Mouse (Mus musculus) left cerebral cortex, postnatal 36 days (tissue): Measurements from ENCODE around the gene Galnt16. TPM values are rescaled to one million over a fixed set of nuclear protein-coding genes. Genes with fewer than 3 reads are reported as not detected.
A peak's percentile ranks its signal among the peaks of the same experiment; 100 is the strongest.

Source experiments
- DNase-seq, 2 experiments: peaks; one replicate each; pipeline ENCODE4 v3.0.0; 2021 to 2022; ENCODE audit warnings: low spot score in 2 of 2, mixed read lengths in 1 of 2
- intact Hi-C: fragments of 180-260 bp; cut with DNase I; formaldehyde crosslinking; loops from one replicate; pipeline ENCODE4 v1.15.1; 2025
- total RNA-seq, 2 experiments: library from RNA; stranded (reverse); gene quantifications; 2 replicates each; pipeline ENCODE4 v1.2.3; 2021

Galnt16 gene
- total RNA-seq, 2 experiments from 2014 or later = 85.7 to 87.4 TPM

- intact Hi-C loops = no loop called here
- DNase-seq = peak in 1 of 2 experiments; percentile 50
Observed at GRCm38 (mm10) chr12:80527727-80528389, 9.8 kb downstream of the Galnt16 start.

GRCm38 (mm10) chr12:80530052-80530451 lies 12.0 kb downstream of the Galnt16 start:
- intact Hi-C loops = no loop called here
- DNase-seq = no peak

GRCm38 (mm10) chr12:80530630-80531029 lies 12.6 kb downstream of the Galnt16 start:
- intact Hi-C loops = no loop called here
- DNase-seq = no peak

GRCm38 (mm10) chr12:80531585-80531984 lies 13.5 kb downstream of the Galnt16 start:
- no peak for DNase-seq
- intact Hi-C loops = no loop called here

GRCm38 (mm10) chr12:80533876-80534275 lies 15.8 kb downstream of the Galnt16 start:
- intact Hi-C loops = no loop called here
- DNase-seq = no peak

GRCm38 (mm10) chr12:80537313-80537712 lies 19.2 kb downstream of the Galnt16 start:
- intact Hi-C loops = no loop called here
- no peak for DNase-seq

- no peak for DNase-seq
- intact Hi-C loops = no loop called here
Observed at GRCm38 (mm10) chr12:80538311-80538710, 20.2 kb downstream of the Galnt16 start.

- peak in 1 of 2 experiments; percentile 26 for DNase-seq
Observed at GRCm38 (mm10) chr12:80545310-80545709, 27.2 kb downstream of the Galnt16 start.

GRCm38 (mm10) chr12:80549646-80550045 lies 31.6 kb downstream of the Galnt16 start:
- no peak for DNase-seq
- intact Hi-C loops = no loop called here

More at GRCm38 (mm10) chr12:80545310-80545709, 27.2 kb downstream of the Galnt16 start:
- intact Hi-C loops = no loop called here

- no peak for DNase-seq
- intact Hi-C loops = no loop called here
Observed at GRCm38 (mm10) chr12:80553157-80553556, 35.1 kb downstream of the Galnt16 start.

GRCm38 (mm10) chr12:80554312-80554711 lies 36.2 kb downstream of the Galnt16 start:
- intact Hi-C loops = no loop called here
- DNase-seq = no peak

GRCm38 (mm10) chr12:80561904-80562303 lies 43.8 kb downstream of the Galnt16 start:
- no peak for DNase-seq
- intact Hi-C loops = no loop called here

- intact Hi-C loops = no loop called here
- DNase-seq = no peak
Observed at GRCm38 (mm10) chr12:80562793-80563192, 44.7 kb downstream of the Galnt16 start.

- DNase-seq = no peak
- intact Hi-C loops = no loop called here
Observed at GRCm38 (mm10) chr12:80564990-80565389, 46.9 kb downstream of the Galnt16 start.

- intact Hi-C loops = no loop called here
- no peak for DNase-seq
Observed at GRCm38 (mm10) chr12:80565793-80566192, 47.7 kb downstream of the Galnt16 start.

GRCm38 (mm10) chr12:80566502-80566901 lies 48.4 kb downstream of the Galnt16 start:
- DNase-seq = no peak
- intact Hi-C loops = no loop called here

GRCm38 (mm10) chr12:80567375-80567774 lies 49.3 kb downstream of the Galnt16 start:
- intact Hi-C loops = no loop called here
- no peak for DNase-seq

GRCm38 (mm10) chr12:80569561-80569960 lies 51.5 kb downstream of the Galnt16 start:
- intact Hi-C loops = no loop called here

GRCm38 (mm10) chr12:80574318-80574717 lies 56.2 kb downstream of the Galnt16 start:
- intact Hi-C loops = no loop called here

More at GRCm38 (mm10) chr12:80569561-80569960, 51.5 kb downstream of the Galnt16 start:
- no peak for DNase-seq

GRCm38 (mm10) chr12:80574825-80575371 lies 56.8 kb downstream of the Galnt16 start:
- intact Hi-C loops = no loop called here
- peak; percentile 70 to 80 for DNase-seq

More at GRCm38 (mm10) chr12:80574318-80574717, 56.2 kb downstream of the Galnt16 start:
- DNase-seq = no peak

GRCm38 (mm10) chr12:80577049-80577448 lies 59.0 kb downstream of the Galnt16 start:
- intact Hi-C loops = loop anchor here (2.0 kb wide), 1 partner anchor 58 kb away; the partner anchor contains the start of gene Galnt16
- DNase-seq = no peak
